Mouse (Mus musculus) cerebellum, postnatal 25 days (tissue): Measurements from ENCODE around the gene Sla2.
A peak's percentile ranks its signal among the peaks of the same experiment; 100 is the strongest.
"Not testable (repeated sequence)": the region's sequence is repeated elsewhere in the genome, so short reads cannot be mapped to it uniquely, and the experiment has no call there.

Experiments used
- DNase-seq, 2 experiments: peaks; one replicate each; pipeline ENCODE4 v3.0.0; 2021; ENCODE audit warnings: mixed read lengths in 2 of 2

Sla2 gene

GRCm38 (mm10) chr2:156901344-156901743 lies 14.4 kb upstream of the Sla2 start:
- DNase-seq, result no peak

GRCm38 (mm10) chr2:156899184-156899583 lies 12.2 kb upstream of the Sla2 start:
- DNase-seq, result no peak

GRCm38 (mm10) chr2:156898374-156898773 lies 11.4 kb upstream of the Sla2 start:
- DNase-seq, result no peak

DNA sequence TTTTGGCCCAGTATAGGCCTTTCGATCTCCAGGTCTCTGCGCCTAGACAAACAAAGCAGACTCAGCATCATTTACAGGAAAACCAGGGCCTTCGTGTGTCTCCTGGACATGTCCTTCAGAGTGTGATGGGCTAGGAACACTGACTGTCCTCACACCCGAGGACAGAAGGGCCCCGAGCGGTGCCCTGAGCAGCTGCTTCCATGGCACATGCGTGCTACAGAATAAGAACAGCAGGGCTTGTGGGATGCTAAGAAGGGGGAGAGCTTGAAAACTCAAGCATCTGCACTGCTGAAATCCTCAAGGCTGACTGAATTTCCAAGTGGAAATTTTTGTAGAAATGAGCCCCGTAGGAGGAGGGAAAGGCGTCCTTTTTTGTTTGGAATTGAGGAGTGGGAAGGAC lies 10.0 kb upstream of the Sla2 start:
- no peak for DNase-seq

GRCm38 (mm10) chr2:156896384-156896914 lies 9.5 kb upstream of the Sla2 start:
- DNase-seq, result no peak

- DNase-seq, result no peak
These were observed 7.7 kb upstream of the Sla2 start for GRCm38 (mm10) chr2:156894496-156895265.

GRCm38 (mm10) chr2:156892821-156893220 lies 5.8 kb upstream of the Sla2 start:
- no peak for DNase-seq

DNA sequence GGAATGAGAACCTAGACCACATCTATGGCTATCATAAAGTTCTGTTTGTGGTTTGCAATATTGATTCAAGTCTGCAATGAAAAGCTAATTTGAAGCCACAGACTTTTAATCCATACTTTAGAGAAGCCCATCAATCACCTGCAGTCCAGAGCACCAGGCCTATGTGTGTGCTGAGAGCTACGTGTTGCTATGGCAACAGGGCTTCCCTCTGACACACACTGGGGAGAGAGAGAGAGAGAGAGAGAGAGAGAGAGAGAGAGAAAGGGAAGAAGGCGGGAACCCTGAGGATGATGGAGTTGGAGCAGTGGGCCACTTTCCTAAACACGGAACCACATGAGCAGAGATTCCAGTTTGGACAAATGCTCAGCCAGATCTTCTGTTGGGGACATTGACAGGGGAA lies 5.2 kb upstream of the Sla2 start:
- no peak for DNase-seq

DNA sequence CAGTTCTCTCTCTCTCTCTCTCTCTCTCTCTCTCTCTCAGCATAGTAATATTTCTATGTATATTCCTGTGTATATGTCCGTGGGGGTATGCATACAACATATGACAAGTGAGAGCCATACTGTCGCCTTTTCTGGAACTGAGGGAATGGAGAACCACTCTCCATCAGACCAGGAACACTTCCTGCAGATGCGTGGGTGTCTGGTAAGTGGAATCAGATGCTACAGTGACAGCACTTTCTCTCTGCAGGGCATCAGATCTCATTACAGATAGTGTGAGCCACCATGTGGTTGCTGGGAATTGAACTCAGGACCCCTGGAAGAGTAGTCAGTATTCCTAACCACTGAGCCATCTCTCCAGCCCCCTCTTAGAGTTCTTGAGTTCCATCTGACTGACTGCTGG lies 1.5 kb upstream of the Sla2 start:
- no peak for DNase-seq

DNA sequence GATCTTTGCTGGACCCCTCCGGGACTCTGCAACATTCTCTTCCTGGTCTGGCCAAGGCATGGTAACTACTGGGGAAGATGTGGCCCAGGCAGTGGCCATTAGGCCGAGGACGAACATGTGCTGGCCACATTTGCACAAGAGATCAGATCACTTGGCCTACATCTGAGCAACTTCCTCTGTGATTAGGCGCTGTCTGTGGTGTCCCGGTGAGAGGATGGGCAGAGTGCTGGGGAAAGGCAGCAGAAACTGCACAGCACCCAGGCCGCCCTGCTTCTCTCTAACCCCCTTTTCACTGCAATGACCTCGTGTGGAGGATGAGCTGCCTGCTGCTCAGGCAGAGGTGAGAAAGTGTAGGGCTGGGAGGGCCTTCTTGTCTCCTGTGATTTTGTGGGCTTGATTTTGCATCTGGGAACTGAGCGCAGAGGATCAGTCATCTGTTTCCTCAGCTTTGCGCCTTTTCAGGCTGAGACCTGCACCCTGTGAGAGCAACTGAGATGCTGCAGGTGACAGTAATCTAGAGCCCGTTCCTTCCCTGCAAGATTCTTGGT lies 834 bp downstream of the Sla2 start:
- DNase-seq, result no peak

DNA sequence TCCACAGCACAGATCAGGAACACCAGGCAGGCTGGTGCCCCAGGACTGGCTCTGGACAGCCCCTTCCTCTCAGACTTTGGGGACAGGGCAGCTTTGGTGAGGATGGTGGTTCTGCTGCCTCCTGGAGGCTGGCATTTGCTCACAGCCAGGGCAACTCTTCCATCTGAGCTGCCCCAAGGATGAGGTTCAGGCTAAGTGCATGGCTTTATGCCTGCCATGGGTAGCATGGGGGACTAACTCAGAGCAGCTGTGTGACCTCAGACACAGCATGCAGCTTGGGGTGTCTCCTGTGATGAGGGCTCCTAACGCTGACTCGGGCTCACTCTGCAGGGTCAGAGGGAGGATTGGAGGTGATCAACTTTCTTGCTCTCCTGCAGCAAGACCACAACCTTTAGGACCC lies 1.3 kb downstream of the Sla2 start:
- not testable (repeated sequence) for DNase-seq

GRCm38 (mm10) chr2:156884396-156885211 lies 2.4 kb downstream of the Sla2 start:
- peak in 1 of 2 experiments; percentile 58 for DNase-seq

GRCm38 (mm10) chr2:156882431-156883001 lies 4.5 kb downstream of the Sla2 start:
- no peak for DNase-seq

DNA sequence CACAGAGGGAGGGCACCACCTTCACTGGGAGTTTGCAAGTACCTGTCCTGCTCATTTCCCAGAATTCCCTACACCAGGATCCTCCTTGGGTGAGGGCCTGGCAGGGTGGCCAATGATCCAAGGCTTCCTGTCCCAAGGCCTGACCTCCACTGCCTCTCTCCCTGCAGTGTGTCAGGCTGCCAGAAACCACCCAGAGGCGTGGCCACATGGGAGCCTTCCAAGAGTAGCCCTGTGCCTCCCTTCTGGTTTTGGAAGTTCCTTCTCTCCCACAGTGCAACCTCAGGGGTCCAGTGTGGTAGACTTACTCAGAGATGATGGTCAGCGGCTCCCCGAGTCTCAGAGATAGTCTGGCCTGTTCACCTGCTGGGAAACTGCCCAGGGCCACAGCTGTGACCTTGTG lies 7.5 kb downstream of the Sla2 start:
- peak in 1 of 2 experiments; percentile 28 for DNase-seq

DNA sequence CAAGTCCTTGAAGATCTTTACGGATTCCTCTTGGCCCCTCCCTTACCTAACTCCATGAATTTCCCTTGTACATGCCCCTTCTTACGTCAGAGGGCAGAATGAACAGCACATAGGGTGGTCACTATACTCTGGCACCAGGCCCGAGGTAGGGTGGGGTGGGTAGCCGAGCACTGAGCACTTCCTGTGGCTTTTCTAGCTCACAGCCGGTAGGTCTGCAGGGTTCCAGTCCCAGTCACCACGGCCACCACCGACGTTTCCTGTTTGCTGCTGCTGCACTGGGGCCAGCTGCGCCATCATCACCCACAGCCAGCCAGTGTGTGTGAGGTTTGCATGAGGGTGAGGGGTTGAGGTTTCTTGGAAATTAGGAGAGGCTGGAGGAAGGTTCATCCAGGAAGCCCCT lies 9.3 kb downstream of the Sla2 start:
- DNase-seq, result no peak

GRCm38 (mm10) chr2:156874760-156875510 lies 12.1 kb downstream of the Sla2 start:
- DNase-seq, result peak; percentile 91 to 93

DNA sequence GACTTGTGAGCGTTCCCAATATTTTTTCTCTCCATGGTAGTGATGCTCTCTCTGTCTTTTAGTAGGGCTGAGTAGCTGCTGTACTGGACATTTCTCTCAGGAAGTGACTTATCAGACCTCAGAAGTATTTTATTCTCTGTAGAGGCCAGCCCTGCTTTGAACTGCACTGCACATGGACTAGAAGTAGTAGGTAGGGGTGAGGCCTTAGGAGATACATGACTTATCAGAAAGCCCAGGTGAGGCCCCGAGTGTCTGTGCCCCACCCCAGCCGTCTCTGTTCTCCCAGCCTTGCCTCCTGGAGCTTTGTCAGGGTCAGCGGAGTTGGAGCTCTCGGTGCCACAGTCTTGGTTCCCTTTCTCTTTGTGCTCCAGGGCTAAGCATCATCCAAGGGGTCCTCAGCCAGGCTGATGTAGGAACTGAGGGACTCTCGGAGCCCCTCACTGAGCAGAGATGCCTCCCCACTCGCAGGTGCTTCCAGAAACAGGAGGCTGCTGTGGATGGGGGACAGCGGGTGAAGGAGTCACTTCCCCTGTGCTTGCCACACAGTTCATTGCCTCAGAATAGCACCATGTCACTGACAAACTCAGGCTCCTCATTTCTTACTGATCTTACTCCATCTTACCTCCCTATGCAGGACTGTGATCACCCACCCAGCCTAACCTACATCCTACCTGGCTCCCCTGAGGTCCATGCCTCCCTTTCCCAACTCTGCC lies 12.8 kb downstream of the Sla2 start:
- DNase-seq, result peak in 1 of 2 experiments; percentile 49

- peak; percentile 70 to 82 for DNase-seq
These were observed 13.4 kb downstream of the Sla2 start for GRCm38 (mm10) chr2:156873629-156874028.

- peak; percentile 38 to 61 for DNase-seq
These were observed 16.5 kb downstream of the Sla2 start for GRCm38 (mm10) chr2:156870519-156870918.

DNA sequence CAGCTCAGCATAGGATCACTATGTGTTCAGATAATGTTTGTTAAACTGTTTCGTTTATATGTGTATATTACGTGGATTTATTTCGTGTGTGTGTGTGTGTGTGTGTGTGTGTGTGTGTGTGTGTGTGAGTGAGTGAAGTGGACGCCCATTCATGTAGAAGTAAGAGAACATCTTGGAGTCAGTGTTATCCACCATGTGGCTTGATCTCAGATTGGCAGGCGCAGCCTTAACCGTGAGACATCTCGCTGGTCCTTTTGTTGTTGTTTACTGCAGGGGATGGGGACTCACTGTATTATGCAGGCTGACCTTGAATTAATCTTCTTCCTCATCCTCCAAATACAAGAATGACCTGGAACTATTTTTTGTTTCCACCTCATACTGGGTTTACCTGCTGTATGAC lies 17.4 kb downstream of the Sla2 start:
- DNase-seq, result peak; percentile 31 to 51

DNA sequence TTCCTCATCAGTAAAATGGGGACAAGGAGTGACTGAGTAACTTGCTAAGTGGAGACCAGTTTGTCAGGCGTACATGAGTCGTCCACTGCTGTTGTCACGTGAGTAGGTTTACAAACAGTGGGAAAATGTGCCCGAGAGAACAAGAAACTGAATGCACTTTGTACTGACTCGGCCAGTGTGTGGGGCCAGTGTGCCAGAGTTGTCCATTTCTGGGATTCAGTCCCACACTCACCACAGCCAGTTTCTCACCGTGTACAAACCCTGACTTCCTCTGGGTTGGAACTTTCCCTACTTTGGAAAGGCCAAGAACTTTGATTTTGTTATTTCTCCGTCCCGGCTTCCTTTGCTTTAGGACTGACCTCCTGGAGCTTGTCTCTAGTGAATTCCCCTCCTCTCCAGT lies 18.0 kb downstream of the Sla2 start:
- peak; percentile 50 to 57 for DNase-seq

GRCm38 (mm10) chr2:156864481-156864880 lies 22.5 kb downstream of the Sla2 start:
- peak; percentile 49 to 65 for DNase-seq
